Mouse (Mus musculus) pancreas, adult 10 weeks (tissue): ENCODE results near the gene Plekhh1. TPM values are rescaled to one million over a fixed set of nuclear protein-coding genes. Genes with fewer than 3 reads are reported as not detected.

Source experiments
- polyA plus RNA-seq: library from polyadenylated mRNA; stranded (reverse); fragments of 350-450 nt; fragmentation: Illumina TruSeq; extraction: RNeasy Lipid Tissue Mini Kit (QIAGEN cat#74804); gene quantifications from one replicate; pipeline ENCODE4 v1.2.3, GENCODE M21; 2015; ENCODE audit warnings: low read depth, low replicate concordance; ENCODE audit not compliant: insufficient read depth

Gene Plekhh1
- 1.6 TPM for polyA plus RNA-seq

GRCm38 (mm10) chr12:79028911-79029861, at the start of gene Plekhh1:
Gene Plekhh1, plus strand, starts transcription at chr12:79029163.

GRCm38 (mm10) chr12:79007126-79007753, 21.7 kb upstream of the Plekhh1 start, which contains the start of gene Tmem229b:
Gene Tmem229b, minus strand, starts transcription at chr12:79007627.

DNA sequence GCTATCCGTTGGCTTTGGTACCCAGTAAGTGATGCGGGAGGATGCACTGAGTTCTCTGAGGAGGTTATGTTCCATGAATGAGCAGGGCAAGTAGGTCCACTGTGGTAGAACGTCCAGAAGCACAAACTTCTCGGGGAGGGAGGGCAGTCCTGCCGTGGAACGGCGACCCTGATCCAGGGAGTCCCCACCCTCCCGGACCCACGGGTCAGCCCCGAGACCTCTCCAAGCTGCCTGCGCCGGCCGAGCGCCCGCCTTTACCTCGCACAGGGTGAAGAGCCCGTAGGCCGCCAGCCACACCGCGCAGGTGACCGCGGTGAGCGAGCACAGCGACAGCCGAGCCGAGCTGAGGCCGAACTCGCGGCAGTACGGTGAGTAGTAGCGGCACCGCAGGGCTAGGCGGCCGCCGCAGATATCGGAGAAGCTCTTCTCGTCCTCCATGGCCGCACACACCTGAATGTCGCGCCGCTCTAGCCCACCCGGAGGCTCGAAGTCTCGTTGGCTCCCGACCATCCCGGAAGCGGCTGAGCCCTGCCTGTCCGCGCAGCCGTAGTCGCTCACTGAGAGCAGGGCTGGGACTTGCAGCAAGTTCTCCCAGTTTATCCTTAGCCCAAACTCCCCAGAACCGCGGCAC, 60.3 kb downstream of the Plekhh1 start, which contains the start of gene Pigh:
Gene Pigh (minus strand): TSS at position 470 of the 631 bp plus-strand sequence.

GRCm38 (mm10) chr12:79130299-79131177, 101.6 kb downstream of the Plekhh1 start, which contains the start of gene Arg2:
Gene Arg2, plus strand, starts transcription at chr12:79130777.

Other genes starting within 250 kb of the Plekhh1 start
- 15.9 TPM for gene Atp6v1d, start 167.5 kb upstream of the Plekhh1 start, polyA plus RNA-seq
- 5.3 TPM for gene Eif2s1, start 167.3 kb upstream of the Plekhh1 start, polyA plus RNA-seq
- 1.2 TPM for gene Plek2, start 122.2 kb upstream of the Plekhh1 start, polyA plus RNA-seq
- 5.7 TPM for gene Tmem229b, start 21.5 kb upstream of the Plekhh1 start, polyA plus RNA-seq
- gene Pigh, start 60.5 kb downstream of the Plekhh1 start, polyA plus RNA-seq = 4.6 TPM
- gene Arg2, start 101.6 kb downstream of the Plekhh1 start, polyA plus RNA-seq = 2.0 TPM
- 28.8 TPM for gene Vti1b, start 143.5 kb downstream of the Plekhh1 start, polyA plus RNA-seq
- gene Rdh11, start 163.1 kb downstream of the Plekhh1 start, polyA plus RNA-seq = 4.1 TPM
- not detected for gene Rdh12, start 179.8 kb downstream of the Plekhh1 start, polyA plus RNA-seq